Mouse (Mus musculus): ENCODE data around the gene Catsperd. TPM values are rescaled to one million over a fixed set of nuclear protein-coding genes. Genes with fewer than 3 reads are reported as not detected.
A peak's percentile ranks its signal among the peaks of the same experiment; 100 is the strongest.

Gene Catsperd
- polyA plus RNA-seq (2015; fragmentation: Nextera tagmentation; extraction: Ambion mirVana), result 0.54 and 0.92 TPM in 2 replicates

DNA sequence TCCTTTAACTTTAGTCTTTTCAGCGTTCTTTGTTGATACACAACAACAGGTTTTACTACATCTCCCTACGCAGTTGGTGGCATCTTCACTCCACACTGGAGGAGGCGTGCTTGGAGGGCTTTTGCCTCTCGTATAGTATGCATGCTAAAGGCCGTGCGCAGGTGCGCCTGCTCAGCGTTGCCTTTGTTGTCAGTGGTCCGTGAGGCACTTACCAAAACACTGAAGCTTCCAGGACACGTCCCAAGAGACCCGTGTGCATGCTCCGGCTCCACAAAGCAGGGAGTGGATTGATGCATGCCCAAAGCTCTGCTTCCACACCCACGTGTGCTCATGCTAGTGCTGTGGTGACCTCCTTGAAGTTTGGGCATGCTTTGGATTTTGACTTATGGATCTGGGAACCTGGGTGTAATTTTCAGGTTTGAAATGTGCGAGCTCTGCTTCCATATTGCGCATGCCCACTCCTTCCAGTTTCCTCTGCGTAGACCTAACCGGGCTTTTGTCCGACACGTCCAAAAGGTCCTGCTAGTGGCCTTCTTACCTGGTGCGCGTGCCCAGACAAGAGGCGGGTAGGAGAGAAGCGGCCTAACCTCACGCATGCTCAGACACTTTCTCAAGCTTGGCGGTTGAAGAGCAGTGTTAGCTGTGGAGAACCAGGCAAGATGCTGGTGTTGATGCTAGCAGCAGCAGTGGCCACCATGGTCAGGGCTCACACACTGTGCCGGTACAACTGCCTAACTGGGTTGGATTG lies at the start of gene Catsperd:
Catsperd (plus strand) TSS at position 614 of the 748 bp plus-strand sequence.
- 6% methylated on average over 26 of the region's 26 CpGs for WGBS
- ATAC-seq (ENCODE audit: low FRiP score, low read depth), result peak; percentile 34; the same call in 1 of the 2 replicates
- Histone ChIP-seq H3K27ac (peak within 1 kb of the TSS; percentile 74), H3K4me1 (peaks cover 25% of the 10 kb centered on the region), H3K4me2 (replicated peaks) (peak within 1 kb of the TSS; percentile 96), H3K36me3 (peaks cover 22% of the 10 kb centered on the region), H3K27me3 (no peaks in the 10 kb centered on the region), H3K9ac (peak within 1 kb of the TSS; percentile 56), H3K4me3 (peak within 1 kb of the TSS; percentile 93), H3K9me3 (no peaks in the 10 kb centered on the region)

DNA sequence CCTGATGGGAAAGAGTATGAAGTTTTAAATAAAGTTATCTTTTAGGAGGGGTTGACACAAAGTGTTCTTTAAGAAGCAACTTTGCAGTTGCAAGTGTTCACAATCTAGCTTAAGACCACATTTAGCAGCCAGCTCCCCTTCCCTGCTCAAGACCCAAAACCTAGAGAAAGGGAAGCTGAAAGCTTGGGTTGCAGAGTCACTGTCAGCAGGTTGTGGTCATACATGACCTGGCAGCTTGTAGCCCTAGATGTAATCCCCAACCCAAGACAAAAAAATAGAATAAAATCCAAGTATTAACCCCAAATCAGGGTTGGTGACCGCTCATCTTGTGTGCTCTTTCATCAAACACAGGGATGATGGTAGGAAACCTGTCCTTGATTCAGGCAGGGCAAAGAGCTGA lies 44.9 kb upstream of the Catsperd start:
- WGBS, result 77% methylated on average over 1 of the region's 1 CpGs
- no peak for ATAC-seq (ENCODE audit: low FRiP score, low read depth)

DNA sequence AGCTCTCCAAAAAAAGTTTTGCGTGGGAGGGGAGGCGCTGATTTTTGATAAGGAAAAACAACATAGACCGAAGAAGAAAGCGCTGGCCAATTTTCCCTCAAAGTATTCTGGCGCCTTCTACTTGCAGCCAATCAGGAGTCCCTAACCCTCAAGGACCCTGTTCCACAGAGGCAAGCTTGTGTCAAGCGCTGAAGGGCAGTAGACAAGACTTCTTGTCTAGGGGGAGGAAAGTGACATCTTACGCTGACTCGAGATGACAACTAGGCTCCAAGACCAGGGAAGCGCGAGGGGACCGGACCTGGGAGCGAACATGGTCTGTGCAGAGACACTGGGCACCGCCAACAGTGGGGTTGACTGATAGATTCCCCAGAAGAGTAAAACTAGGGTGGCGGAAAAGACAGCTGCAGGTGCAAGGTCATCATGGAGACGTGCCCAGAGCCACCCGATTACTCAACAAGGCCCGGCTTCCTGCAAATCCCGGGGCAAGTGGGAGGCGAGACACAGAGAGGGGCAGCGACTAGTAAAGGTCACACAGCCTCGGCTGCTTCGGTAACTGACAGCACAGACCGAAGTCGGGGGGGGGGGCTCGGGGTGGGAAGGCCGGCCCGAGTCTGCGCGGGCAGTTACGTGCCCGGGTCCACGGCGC lies 44.2 kb upstream of the Catsperd start:
- Histone ChIP-seq H3K36me3 (peaks cover 68% of the 10 kb centered on the region), H3K9ac (peak overlapping the region; percentile 90)
- WGBS, result 6% methylated on average over 33 of the region's 33 CpGs

More for the DNA sequence above, 44.9 kb upstream of the Catsperd start:
- peak overlapping the region; percentile 94 for H3K4me2 ChIP-seq (replicated peaks)
- no peaks in the 10 kb centered on the region for H3K9me3 ChIP-seq
- peak overlapping the region; percentile 92 for H3K4me3 ChIP-seq
- H3K27ac ChIP-seq, result no peak overlapping the region
- no peaks in the 10 kb centered on the region for H3K27me3 ChIP-seq
- H3K4me1 ChIP-seq, result peaks cover 48% of the 10 kb centered on the region
- peak overlapping the region; percentile 90 for H3K9ac ChIP-seq
- peaks cover 68% of the 10 kb centered on the region for H3K36me3 ChIP-seq

DNA sequence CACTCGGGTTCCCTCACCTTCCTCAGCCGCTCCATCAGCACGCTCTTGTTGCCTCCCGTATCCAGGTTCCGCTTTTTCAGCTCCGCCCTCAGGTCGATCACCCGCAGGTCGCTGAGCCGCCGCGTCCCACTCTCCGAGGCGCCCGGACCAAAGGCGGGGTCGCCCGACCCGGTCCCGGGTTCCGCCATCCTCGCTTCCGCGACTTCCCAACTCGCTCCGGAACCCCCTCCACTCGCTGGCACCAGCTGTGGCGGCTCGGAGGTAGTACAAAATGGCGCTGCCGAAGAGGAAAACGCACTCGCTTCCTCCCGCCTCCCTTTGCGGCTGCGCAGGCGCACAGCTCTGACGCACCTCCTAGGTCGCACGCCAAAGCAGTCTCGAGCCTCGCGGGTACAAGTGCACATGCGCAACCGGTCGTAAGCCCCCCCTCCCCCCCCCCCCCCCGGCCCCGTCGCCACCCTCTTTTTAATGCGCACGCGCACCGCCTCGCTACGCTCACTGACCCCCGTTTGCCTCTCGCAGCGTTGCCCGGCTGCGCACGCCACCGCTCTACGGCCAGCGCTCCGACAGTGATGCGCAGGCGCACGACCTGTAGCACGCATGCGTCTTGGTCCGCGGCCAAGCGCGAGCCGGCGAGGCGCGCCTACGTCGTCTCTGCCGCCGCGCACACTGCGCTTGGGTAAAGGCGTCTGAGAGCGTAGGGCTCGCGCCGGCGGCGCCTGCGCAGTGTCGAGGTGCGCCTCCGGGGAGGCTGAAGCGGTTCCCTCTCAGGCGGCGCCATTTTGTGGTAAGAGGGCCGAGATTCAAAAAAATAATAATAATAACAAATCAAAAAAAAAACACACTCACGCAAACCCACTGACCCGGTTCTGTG lies 43.4 kb upstream of the Catsperd start, which contains the start of the genes Safb2 and Safb:
Safb2 (minus strand) TSS at position 329 of the 874 bp plus-strand sequence.
Safb (plus strand) TSS at position 569 of the 874 bp plus-strand sequence.
- under 1% methylated on average over 92 of the region's 101 CpGs for WGBS
- peaks cover 68% of the 10 kb centered on the region for H3K36me3 ChIP-seq
- peak within 1 kb of the TSS; percentile 94 for H3K4me2 ChIP-seq (replicated peaks)
- H3K27ac ChIP-seq, result peak within 1 kb of the TSS; percentile 93
- H3K4me1 ChIP-seq, result peaks cover 52% of the 10 kb centered on the region
- H3K27me3 ChIP-seq, result no peaks in the 10 kb centered on the region
- peak within 1 kb of the TSS; percentile 91 for H3K9ac ChIP-seq
- H3K4me3 ChIP-seq, result peak within 1 kb of the TSS; percentile 92
- peak; percentile 96 for ATAC-seq (ENCODE audit: low FRiP score, low read depth)
- no peaks in the 10 kb centered on the region for H3K9me3 ChIP-seq

More for the DNA sequence above, 44.2 kb upstream of the Catsperd start:
- peak overlapping the region; percentile 92 for H3K4me3 ChIP-seq
- no peak for ATAC-seq (ENCODE audit: low FRiP score, low read depth)
- H3K4me1 ChIP-seq, result peaks cover 52% of the 10 kb centered on the region
- no peaks in the 10 kb centered on the region for H3K27me3 ChIP-seq
- H3K4me2 ChIP-seq (replicated peaks), result peak overlapping the region; percentile 94
- no peaks in the 10 kb centered on the region for H3K9me3 ChIP-seq
- H3K27ac ChIP-seq, result peak overlapping the region; percentile 93

DNA sequence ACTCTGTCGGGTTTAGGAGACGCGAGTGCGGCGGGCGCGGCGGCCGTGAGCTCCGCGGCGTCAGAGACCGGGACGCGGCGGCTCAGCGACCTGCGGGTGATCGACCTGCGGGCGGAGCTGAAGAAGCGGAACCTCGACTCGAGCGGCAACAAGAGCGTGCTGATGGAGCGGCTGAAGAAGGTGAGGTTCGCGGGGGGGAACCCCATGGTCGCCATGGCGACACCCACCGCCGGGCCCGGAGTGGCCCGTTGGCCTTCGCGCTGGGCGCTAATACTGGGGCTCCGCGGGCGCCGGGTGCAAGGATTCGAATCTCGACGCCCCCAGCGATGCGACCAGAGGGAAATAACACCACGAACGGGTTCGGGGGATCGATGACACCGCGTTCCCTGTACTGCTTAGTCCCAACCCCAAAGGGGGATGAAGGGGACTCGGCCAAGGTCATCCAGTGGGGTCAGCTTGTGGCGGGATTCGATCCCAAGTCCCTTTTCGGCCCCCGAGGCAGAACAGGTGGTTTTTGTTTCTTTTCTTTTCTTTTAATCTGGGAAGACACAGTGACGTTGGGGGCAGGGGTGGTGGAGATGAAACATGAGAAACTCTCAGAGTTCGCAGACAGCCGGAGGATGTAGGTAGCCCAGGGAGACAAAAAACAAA lies 42.6 kb upstream of the Catsperd start:
- peak overlapping the region; percentile 90 for H3K27ac ChIP-seq

DNA sequence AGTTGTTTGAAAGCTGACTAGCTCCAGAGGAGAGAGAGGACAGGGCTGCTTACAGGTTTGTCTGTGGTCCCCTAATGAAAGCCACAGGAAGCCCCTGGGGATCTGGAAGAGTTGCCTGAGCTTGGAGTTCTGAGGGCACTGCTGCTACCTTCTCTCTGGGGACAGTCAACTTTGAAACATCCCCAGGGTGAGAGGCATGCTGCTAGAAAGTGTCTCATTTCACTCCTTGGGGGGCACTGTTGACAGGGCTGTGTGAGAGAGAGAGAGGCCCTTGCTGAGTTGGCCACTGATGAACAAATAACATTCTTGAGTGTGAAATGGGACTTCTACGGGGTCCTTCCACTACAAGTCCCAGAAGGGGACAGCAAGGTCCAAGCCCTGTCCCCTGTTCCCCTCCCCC lies 40.2 kb upstream of the Catsperd start:
- peak overlapping the region; percentile 27; the same call in 1 of the 2 replicates for H3K4me2 ChIP-seq (replicated peaks)
- no peaks in the 10 kb centered on the region for H3K9me3 ChIP-seq
- no peak overlapping the region for H3K27ac ChIP-seq
- peaks cover 66% of the 10 kb centered on the region for H3K36me3 ChIP-seq
- WGBS, result 71% methylated on average over 1 of the region's 1 CpGs
- H3K4me1 ChIP-seq, result peaks cover 47% of the 10 kb centered on the region
- no peaks in the 10 kb centered on the region for H3K27me3 ChIP-seq
- H3K9ac ChIP-seq, result 0 out of 2 replicates have a peak overlapping the region, but pooled peaks have one; percentile 91
- H3K4me3 ChIP-seq, result no peak overlapping the region; the same call in 1 of the 2 replicates
- no peak for ATAC-seq (ENCODE audit: low FRiP score, low read depth)

More for the DNA sequence above, 42.6 kb upstream of the Catsperd start:
- peak overlapping the region; percentile 91 for H3K9ac ChIP-seq
- WGBS, result under 1% methylated on average over 61 of the region's 61 CpGs
- peak; percentile 3; the same call in 1 of the 2 replicates for ATAC-seq (ENCODE audit: low FRiP score, low read depth)
- peaks cover 68% of the 10 kb centered on the region for H3K36me3 ChIP-seq
- no peaks in the 10 kb centered on the region for H3K27me3 ChIP-seq
- peak overlapping the region; percentile 86 for H3K4me2 ChIP-seq (replicated peaks)
- peak overlapping the region; percentile 92 for H3K4me3 ChIP-seq
- H3K4me1 ChIP-seq, result peaks cover 54% of the 10 kb centered on the region
- no peaks in the 10 kb centered on the region for H3K9me3 ChIP-seq

DNA sequence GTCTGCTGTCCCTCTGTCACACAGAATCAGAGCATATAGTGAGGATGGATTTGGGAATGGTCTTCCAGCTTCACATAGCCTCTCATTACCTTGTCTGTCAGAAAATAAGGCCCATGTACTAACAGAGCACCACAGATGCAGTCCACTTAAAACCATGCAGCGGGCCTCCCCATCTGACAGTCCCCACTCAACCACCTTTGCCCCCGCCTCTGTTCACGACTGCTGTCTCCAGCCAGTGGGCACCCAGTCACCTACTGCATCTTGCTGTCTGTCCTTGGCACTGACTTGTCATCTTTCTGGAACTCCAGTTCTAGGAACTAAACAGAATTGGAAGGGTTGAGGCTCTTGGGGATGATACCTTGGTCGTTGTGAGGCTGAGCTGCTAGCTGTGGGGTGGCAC lies 39.0 kb upstream of the Catsperd start:
- 96% methylated on average over 4 of the region's 4 CpGs for WGBS
- no peaks in the 10 kb centered on the region for H3K9me3 ChIP-seq
- no peak overlapping the region for H3K27ac ChIP-seq
- peaks cover 39% of the 10 kb centered on the region for H3K4me1 ChIP-seq
- peaks cover 76% of the 10 kb centered on the region for H3K36me3 ChIP-seq
- no peak overlapping the region for H3K9ac ChIP-seq
- H3K4me2 ChIP-seq (replicated peaks), result no peak overlapping the region
- no peak overlapping the region for H3K4me3 ChIP-seq
- ATAC-seq (ENCODE audit: low FRiP score, low read depth), result no peak
- no peaks in the 10 kb centered on the region for H3K27me3 ChIP-seq

DNA sequence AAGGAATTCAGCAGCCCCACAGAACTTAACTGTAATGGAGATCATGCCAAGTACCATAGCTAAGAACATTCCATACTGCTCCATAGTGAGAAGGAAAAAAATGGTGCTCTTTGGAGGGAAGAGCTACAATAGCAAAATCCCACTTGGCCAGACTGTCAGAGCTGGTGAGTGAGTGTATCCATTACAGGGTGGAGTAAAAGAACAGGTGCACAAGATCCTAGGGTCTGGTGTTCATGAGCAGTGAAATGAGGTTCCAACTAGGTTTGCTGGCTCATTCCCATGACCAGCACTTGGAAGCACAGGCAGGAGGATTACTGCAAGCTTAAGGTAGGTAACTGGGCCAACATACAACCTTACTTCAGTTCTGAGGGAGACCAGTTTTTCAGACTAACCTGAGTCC lies 35.4 kb upstream of the Catsperd start:
- no peak overlapping the region for H3K4me2 ChIP-seq (replicated peaks)
- H3K27me3 ChIP-seq, result no peaks in the 10 kb centered on the region
- no peak for ATAC-seq (ENCODE audit: low FRiP score, low read depth)
- H3K4me3 ChIP-seq, result no peak overlapping the region
- no peak overlapping the region for H3K9ac ChIP-seq
- no peaks in the 10 kb centered on the region for H3K9me3 ChIP-seq
- peaks cover 21% of the 10 kb centered on the region for H3K4me1 ChIP-seq
- H3K27ac ChIP-seq, result no peak overlapping the region
- H3K36me3 ChIP-seq, result peaks cover 98% of the 10 kb centered on the region

DNA sequence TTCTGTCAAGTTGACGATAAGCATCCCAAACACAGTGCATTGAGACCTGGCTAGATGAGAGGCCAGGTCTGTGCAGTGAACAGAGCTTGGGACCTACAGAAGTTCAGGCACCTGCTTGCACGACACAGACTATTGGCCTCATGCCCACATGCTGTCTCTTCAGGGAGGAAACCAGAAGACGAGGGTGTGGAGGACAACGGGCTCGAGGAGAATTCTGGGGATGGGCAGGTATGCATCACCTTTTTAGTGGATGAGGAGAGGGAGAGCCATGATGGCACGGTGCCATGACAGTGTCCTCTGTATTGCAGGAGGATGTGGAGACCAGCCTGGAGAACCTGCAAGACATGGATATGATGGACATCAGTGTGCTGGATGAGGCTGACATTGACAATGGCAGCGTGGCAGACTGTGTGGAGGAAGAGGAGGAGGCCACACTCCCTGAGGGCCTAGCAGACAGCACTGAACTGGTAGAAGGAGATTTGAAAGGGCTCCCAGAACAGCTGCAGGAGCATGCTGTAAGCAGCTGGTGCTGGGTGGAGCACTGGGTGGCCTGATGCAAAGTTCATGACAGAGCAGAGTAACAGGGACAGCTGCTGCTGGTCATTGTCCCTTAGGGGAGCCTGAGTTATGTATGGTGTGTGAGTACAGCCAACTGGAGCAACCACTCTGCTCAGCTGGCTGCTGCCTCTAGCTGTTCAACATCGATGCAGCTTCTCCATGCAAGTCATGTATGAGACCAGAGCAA lies 34.2 kb upstream of the Catsperd start:
- peak; percentile 78 for ATAC-seq (ENCODE audit: low FRiP score, low read depth)

DNA sequence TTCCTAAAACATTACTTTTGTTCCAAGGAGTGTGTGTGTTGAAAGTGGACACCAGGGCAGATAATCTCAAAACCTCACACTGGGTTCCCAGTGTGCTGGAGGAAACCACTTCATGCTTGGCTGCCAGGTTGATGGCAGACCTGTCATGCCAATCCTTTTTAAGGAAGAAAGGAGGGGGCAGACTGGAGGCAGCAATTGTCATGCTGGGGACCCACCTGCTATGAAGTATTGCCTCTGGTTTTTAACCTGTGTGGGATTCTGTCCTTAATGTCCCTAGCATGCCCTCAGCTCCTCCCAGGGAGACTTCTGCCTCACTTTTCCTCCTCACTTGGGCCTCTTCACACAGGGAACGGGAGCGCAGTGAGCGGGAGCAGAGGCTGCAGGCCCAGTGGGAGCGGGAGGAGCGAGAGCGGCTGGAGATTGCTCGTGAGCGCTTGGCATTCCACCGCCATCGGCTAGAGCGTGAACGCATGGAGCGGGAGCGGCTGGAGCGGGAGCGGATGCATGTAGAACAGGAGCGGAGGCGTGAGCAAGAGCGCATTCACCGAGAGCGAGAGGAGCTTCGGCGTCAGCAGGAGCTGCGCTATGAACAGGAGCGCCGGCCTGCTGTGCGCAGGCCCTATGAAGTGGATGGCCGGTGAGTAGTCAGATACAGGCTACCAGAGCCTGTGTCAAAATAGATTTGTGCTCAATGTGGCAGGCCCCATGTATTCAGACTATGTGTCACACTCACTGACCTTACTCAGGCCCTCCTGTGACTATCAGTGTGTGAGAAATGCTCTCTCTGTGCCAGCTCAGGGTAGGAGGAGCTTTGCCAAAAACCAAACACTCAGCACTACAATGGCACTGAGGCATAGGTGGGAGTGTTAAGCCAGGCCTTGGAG lies 24.5 kb upstream of the Catsperd start:
- H3K36me3 ChIP-seq, result peaks cover 86% of the 10 kb centered on the region
- no peak for ATAC-seq (ENCODE audit: low FRiP score, low read depth)
- H3K4me1 ChIP-seq, result peaks cover 6% of the 10 kb centered on the region
- H3K4me2 ChIP-seq (replicated peaks), result no peak overlapping the region
- H3K4me3 ChIP-seq, result no peak overlapping the region
- H3K27me3 ChIP-seq, result no peaks in the 10 kb centered on the region
- WGBS, result 93% methylated on average over 28 of the region's 28 CpGs
- no peak overlapping the region for H3K27ac ChIP-seq
- H3K9ac ChIP-seq, result no peak overlapping the region
- no peaks in the 10 kb centered on the region for H3K9me3 ChIP-seq

More for the DNA sequence above, 34.2 kb upstream of the Catsperd start:
- no peak overlapping the region for H3K4me2 ChIP-seq (replicated peaks)
- WGBS, result 89% methylated on average over 8 of the region's 8 CpGs
- no peak overlapping the region for H3K9ac ChIP-seq
- H3K4me1 ChIP-seq, result 0 out of 2 replicates have a peak, but pooled peaks cover 12% of the 10 kb centered on the region
- peaks cover 94% of the 10 kb centered on the region for H3K36me3 ChIP-seq
- no peaks in the 10 kb centered on the region for H3K27me3 ChIP-seq
- no peaks in the 10 kb centered on the region for H3K9me3 ChIP-seq
- H3K27ac ChIP-seq, result no peak overlapping the region
- H3K4me3 ChIP-seq, result no peak overlapping the region

Data from limb, embryonic 13.5 days (tissue).